Mouse (Mus musculus) ES-E14 (cell line): ENCODE data around the gene Nprl3.

Experiments
- CHD2 ChIP-seq: IDR thresholded peaks from 2 replicates; pipeline ENCODE4 v1.6.1; 2014; ENCODE audit warnings: mild to moderate bottlenecking, low read depth, low read length, inconsistent platforms
- HCFC1 ChIP-seq: IDR thresholded peaks from 2 replicates; pipeline ENCODE4 v1.6.1; 2012; ENCODE audit warnings: low read length, inconsistent platforms, borderline replicate concordance; ENCODE audit not compliant: insufficient read depth
- ZC3H11A ChIP-seq: IDR thresholded peaks from 2 replicates; pipeline ENCODE4 v1.6.1; 2012; ENCODE audit warnings: low read depth, mild to moderate bottlenecking, inconsistent platforms, low read length, borderline replicate concordance
- ZNF384 ChIP-seq: IDR thresholded peaks from 2 replicates; pipeline ENCODE4 v1.6.1; 2012; ENCODE audit warnings: low read depth, low read length, inconsistent platforms

DNA sequence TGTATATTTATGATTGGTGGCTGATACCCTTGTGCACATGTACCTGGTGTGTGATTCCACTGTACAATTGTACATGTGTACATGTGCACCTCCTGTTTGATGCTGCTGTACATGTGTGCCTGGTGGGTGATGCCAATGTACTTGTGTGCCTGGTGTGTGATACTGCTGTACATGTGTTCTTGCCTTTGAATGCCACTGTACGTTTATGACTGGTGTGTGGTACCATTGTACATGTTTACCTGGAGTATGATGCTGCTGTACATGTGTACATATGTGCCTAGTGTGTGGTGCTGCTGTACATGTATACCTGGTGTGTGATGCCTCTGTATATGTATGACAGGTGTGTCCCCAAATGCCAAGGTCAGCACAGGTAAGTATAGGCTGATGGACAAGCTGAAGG lies 34.0 kb upstream of the Nprl3 start:
- TF ChIP-seq ZC3H11A, result no peak
- no peak for TF ChIP-seq HCFC1
- TF ChIP-seq ZNF384, result no peak
- TF ChIP-seq CHD2, result no peak
